Mouse (Mus musculus) hindbrain, embryonic 15.5 days (tissue): ENCODE results near the gene Thrb. TPM values are rescaled to one million over a fixed set of nuclear protein-coding genes. Genes with fewer than 3 reads are reported as not detected.

Experiments
- ATAC-seq: fragments of 200-750 bp; cut with Nextera tagmentation; 2 replicates; pipeline ENCODE4 v1.8.0; 2017; ENCODE audit warnings: low read depth, moderate number of reproducible peaks, moderate TSS enrichment; ENCODE audit not compliant: low FRiP score
- H3K27ac ChIP-seq: fragments of 300-500 bp; sonication (generic); replicated peaks from 2 replicates; pipeline ENCODE4 v1.5.1; 2015; ENCODE audit warnings: mild to moderate bottlenecking, inconsistent platforms
- H3K27me3 ChIP-seq: fragments of 300-500 bp; sonication (generic); 2 replicates; pipeline ENCODE4 v1.6.1; 2015; ENCODE audit warnings: control low read depth, inconsistent platforms
- H3K36me3 ChIP-seq: fragments of 300-500 bp; sonication (generic); 2 replicates; pipeline ENCODE4 v1.6.1; 2015; ENCODE audit warnings: control low read depth, inconsistent platforms
- H3K4me1 ChIP-seq: fragments of 300-500 bp; sonication (generic); replicated peaks from 2 replicates; pipeline ENCODE4 v1.6.1; 2015; ENCODE audit warnings: control low read depth, inconsistent platforms
- H3K4me2 ChIP-seq: fragments of 300-500 bp; sonication (generic); 2 replicates; pipeline ENCODE4 v1.6.1; 2015; ENCODE audit warnings: moderate library complexity, mild to moderate bottlenecking, inconsistent platforms
- H3K4me3 ChIP-seq: fragments of 300-500 bp; sonication (generic); 2 replicates; pipeline ENCODE4 v1.5.1; 2015; ENCODE audit warnings: mild to moderate bottlenecking, inconsistent platforms
- H3K9ac ChIP-seq: fragments of 300-500 bp; sonication (generic); 2 replicates; pipeline ENCODE4 v1.6.1; 2015; ENCODE audit warnings: inconsistent platforms
- H3K9me3 ChIP-seq: fragments of 300-500 bp; sonication (generic); 2 replicates; pipeline ENCODE4 v1.6.1; 2016; ENCODE audit warnings: control low read depth, inconsistent platforms
- WGBS: fragments of 180-500 bp; shearing (Covaris S2); methylation state at CpG from one replicate; pipeline ENCODE4 v1.1.7; 2015; 5-methylcytosine and 5-hydroxymethylcytosine counted together
- polyA plus RNA-seq: library from polyadenylated mRNA; unstranded; fragments of >200 nt; fragmentation: Nextera tagmentation; extraction: Ambion mirVana; gene quantifications from 2 replicates; pipeline ENCODE4 v1.2.1, GENCODE M21; 2015

Gene Thrb
- polyA plus RNA-seq, 1 experiment from 2014 or later, result 2.3 TPM

DNA sequence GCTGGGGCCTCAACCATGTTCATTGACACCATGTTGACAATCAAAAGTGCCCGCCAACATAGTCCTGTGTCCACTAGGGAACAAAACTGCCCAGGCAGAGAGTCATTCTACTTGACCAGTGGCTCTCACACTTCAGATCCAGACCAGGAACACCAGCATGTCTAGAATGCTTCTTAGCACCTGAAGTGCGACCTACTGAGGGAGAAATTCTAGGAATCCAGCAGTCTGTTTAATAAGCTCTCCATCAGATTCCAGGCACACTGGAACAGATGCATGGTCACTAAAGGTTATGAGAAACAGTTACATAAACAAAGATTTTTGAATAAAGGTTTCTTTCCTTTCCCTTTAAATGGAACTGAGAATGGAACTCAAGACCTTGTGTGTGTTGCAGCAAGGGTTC is 192.2 kb downstream of the Thrb start:
- H3K27ac ChIP-seq, result no peak overlapping the region
- H3K9ac ChIP-seq, result no peak overlapping the region
- no peak overlapping the region for H3K4me3 ChIP-seq
- no peaks in the 10 kb centered on the region for H3K27me3 ChIP-seq
- no peak overlapping the region for H3K4me2 ChIP-seq
- H3K36me3 ChIP-seq, result no peaks in the 10 kb centered on the region
- H3K4me1 ChIP-seq, result no peaks in the 10 kb centered on the region
- H3K9me3 ChIP-seq, result no peaks in the 10 kb centered on the region
- WGBS, result 90% methylated on average over 2 of the region's 2 CpGs
- no peak for ATAC-seq

DNA sequence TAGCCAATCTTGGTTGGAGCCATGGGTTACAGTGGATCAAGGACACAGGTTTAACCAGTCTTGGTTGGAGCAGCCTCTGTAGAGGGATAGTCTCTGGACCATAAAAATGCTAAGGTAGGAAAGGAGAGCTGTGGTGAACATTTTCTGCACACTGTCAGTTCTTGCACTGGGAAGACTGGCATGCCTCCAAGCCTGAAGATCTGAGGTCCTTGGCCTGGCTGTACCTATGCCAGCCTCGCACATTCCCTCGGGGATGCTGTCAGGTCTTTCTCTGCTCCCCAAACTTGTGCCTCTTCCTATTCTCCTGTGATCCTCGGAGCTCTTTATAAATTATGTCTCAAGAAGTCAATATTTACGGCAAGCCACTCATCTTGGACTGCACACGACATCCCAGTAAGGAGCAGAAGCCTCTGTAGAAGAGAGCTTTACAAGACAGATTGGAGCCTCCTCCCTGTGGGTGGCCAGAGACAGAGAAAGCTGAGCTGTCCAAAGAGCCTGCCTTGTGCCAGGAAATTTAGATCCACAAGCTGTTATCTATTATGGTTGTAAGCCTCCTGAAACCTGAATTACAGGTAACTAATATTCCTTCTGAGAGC is 199.8 kb downstream of the Thrb start:
- no peaks in the 10 kb centered on the region for H3K4me1 ChIP-seq
- WGBS, result 67% methylated on average over 5 of the region's 5 CpGs
- no peak overlapping the region for H3K9ac ChIP-seq
- H3K27me3 ChIP-seq, result no peaks in the 10 kb centered on the region
- H3K4me2 ChIP-seq, result no peak overlapping the region
- ATAC-seq, result no peak
- H3K9me3 ChIP-seq, result no peaks in the 10 kb centered on the region
- H3K36me3 ChIP-seq, result no peaks in the 10 kb centered on the region
- H3K27ac ChIP-seq, result no peak overlapping the region
- H3K4me3 ChIP-seq, result no peak overlapping the region

DNA sequence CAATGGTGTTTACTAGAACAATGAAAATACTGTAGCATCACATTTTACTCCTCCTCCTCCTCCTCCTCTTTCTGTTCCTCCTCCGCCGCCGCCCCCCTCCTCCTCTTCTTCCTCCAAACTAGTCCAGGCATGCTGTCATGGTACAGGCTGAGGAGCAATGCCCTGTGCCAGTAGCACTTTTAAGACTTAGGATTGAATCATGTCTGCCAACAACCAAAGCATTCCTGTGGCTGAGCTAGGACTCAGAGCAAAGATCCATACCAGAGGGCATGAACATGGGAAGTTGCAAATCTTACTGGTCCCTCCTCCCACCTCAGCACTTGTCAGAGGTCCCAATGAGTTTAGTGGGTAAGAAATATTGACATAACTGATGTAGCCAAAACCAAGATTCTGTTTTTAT is 202.6 kb downstream of the Thrb start:
- no peak for ATAC-seq
- no peaks in the 10 kb centered on the region for H3K36me3 ChIP-seq
- WGBS, result 84% methylated on average over 3 of the region's 3 CpGs

DNA sequence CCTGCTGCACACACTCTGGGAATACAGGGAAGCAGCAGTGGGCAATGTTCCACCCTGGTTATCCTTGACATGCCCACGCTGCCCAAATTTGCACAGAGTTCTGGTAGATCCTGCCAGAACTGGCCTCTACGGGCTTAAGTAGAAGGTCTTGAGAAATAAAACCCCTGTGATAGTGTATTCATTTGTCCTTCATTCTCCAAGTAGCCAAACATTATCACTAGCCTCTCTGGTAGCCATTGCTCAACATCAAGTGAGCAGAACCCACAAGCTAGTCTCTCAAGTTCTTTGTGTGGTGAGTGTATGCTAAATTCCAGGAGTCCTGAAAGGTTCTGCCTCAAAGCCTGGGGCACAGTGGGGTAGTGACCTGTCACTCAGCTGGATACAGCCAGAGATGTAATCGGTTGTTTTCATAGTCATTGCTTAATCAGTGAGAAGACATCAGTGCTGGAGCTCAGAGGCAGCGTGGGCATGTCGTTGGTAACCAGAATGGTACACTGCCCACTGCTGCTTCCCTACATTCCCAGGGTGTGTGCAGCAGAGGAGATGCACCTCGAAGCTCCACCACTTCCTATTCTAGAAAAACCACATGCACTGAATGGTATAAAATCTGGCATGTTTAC is 203.8 kb downstream of the Thrb start:
- ATAC-seq, result no peak
- H3K27me3 ChIP-seq, result no peaks in the 10 kb centered on the region
- H3K36me3 ChIP-seq, result no peaks in the 10 kb centered on the region
- no peak overlapping the region for H3K9ac ChIP-seq
- 65% methylated on average over 6 of the region's 6 CpGs for WGBS
- H3K4me1 ChIP-seq, result no peaks in the 10 kb centered on the region
- no peak overlapping the region for H3K27ac ChIP-seq
- no peak overlapping the region for H3K4me2 ChIP-seq
- no peak overlapping the region for H3K4me3 ChIP-seq
- no peaks in the 10 kb centered on the region for H3K9me3 ChIP-seq

More for the DNA sequence above, 202.6 kb downstream of the Thrb start:
- no peak overlapping the region for H3K9ac ChIP-seq
- H3K27me3 ChIP-seq, result no peaks in the 10 kb centered on the region
- no peaks in the 10 kb centered on the region for H3K4me1 ChIP-seq
- no peak overlapping the region for H3K4me2 ChIP-seq
- no peak overlapping the region for H3K27ac ChIP-seq
- H3K9me3 ChIP-seq, result no peaks in the 10 kb centered on the region
- H3K4me3 ChIP-seq, result no peak overlapping the region

DNA sequence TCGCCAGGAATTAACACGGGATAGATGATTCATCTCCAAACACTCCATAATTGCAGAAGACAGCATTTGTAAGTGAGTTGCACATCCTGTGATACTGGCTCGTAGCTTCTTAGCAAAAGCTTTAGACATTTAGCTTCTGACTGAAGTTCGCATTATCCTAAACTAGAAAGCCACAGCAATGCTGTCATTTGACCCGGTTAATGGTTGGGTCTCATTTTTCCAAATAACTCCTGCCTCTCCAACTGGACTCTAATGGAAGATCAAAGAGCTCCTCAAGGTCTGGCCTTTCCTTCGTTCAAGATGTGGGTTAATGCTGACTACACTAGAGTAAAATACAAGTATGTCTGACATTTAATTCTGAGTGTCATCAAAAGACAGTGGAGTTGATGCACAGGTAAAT is 208.3 kb downstream of the Thrb start:
- WGBS, result 94% methylated on average over 6 of the region's 6 CpGs
- H3K27ac ChIP-seq, result no peak overlapping the region
- no peaks in the 10 kb centered on the region for H3K4me1 ChIP-seq
- H3K27me3 ChIP-seq, result no peaks in the 10 kb centered on the region
- ATAC-seq, result no peak
- H3K4me2 ChIP-seq, result no peak overlapping the region
- H3K9ac ChIP-seq, result no peak overlapping the region
- no peaks in the 10 kb centered on the region for H3K9me3 ChIP-seq
- H3K4me3 ChIP-seq, result no peak overlapping the region
- no peaks in the 10 kb centered on the region for H3K36me3 ChIP-seq

DNA sequence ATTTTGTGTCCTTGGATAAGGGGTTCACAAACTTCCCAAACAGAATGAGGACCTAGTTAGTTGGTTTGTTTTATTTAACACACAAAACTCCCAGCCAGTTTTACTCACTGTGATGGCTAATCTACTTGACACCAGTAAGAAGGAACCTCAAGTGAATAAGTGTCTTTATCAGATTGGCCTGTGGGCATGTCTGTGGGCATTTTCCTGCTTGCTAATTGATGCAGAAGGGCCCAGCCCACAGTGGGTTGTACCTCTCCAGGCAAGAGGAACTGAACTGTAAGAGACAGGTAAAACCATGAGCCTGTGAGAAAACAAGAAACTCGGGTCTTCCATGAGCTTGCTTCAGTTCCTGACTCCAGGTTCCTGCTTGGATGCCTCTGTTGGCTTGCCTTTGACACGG is 215.9 kb downstream of the Thrb start:
- WGBS, result 74% methylated on average over 2 of the region's 2 CpGs
- Histone ChIP-seq H3K36me3 (no peaks in the 10 kb centered on the region), H3K9me3 (no peaks in the 10 kb centered on the region), H3K27ac (no peak overlapping the region), H3K27me3 (no peaks in the 10 kb centered on the region), H3K4me3 (no peak overlapping the region), H3K4me2 (no peak overlapping the region), H3K4me1 (no peaks in the 10 kb centered on the region), H3K9ac (no peak overlapping the region)
- no peak for ATAC-seq

DNA sequence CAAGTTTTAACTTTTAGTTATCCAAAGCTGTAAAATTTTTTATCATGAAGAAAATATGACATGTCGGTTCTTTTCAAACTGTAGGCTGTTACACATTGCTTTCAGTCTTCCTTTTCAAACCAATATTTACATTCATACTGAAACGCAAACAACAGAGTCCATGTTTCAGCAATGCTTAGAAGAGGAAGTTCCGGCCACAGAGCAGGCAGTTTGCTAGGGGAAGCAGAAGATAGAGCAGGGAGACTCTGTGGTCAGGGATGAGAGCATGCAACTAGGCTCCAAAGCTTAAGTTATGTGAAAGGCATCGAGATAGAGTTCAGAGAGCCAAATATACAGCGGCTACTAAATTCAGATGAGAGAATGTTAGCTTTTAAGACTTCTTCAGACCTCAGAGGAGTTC is 219.4 kb downstream of the Thrb start:
- H3K4me2 ChIP-seq, result no peak overlapping the region
- 89% methylated on average over 5 of the region's 5 CpGs for WGBS
- ATAC-seq, result no peak
- no peaks in the 10 kb centered on the region for H3K9me3 ChIP-seq
- no peaks in the 10 kb centered on the region for H3K27me3 ChIP-seq
- no peak overlapping the region for H3K4me3 ChIP-seq
- H3K4me1 ChIP-seq, result no peaks in the 10 kb centered on the region
- H3K36me3 ChIP-seq, result no peaks in the 10 kb centered on the region
- no peak overlapping the region for H3K9ac ChIP-seq
- H3K27ac ChIP-seq, result no peak overlapping the region

DNA sequence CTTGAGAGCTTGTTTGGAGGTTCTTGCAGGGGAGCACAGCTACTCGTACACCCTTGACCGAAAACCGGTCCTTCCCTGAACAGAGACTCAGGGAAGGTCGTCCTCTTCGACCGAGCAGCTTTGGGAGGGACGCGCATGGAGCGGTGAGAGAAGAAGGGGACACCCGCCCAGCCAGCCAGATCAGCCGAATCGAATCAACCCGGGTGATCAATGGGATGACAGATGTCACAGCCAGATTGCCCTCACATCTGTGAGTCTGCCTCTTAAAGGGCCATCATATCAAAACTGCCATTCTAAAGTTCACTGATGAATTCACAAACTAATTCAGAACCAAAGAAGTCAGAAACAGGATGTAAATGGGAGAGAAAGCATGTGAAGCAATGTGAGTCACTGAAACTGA is 224.8 kb downstream of the Thrb start:
- WGBS, result 73% methylated on average over 13 of the region's 13 CpGs
- no peaks in the 10 kb centered on the region for H3K4me1 ChIP-seq
- no peak overlapping the region for H3K9ac ChIP-seq
- no peak overlapping the region for H3K4me3 ChIP-seq
- H3K27ac ChIP-seq, result no peak overlapping the region
- no peaks in the 10 kb centered on the region for H3K36me3 ChIP-seq
- H3K27me3 ChIP-seq, result no peaks in the 10 kb centered on the region
- H3K9me3 ChIP-seq, result no peaks in the 10 kb centered on the region
- no peak for ATAC-seq
- no peak overlapping the region for H3K4me2 ChIP-seq

DNA sequence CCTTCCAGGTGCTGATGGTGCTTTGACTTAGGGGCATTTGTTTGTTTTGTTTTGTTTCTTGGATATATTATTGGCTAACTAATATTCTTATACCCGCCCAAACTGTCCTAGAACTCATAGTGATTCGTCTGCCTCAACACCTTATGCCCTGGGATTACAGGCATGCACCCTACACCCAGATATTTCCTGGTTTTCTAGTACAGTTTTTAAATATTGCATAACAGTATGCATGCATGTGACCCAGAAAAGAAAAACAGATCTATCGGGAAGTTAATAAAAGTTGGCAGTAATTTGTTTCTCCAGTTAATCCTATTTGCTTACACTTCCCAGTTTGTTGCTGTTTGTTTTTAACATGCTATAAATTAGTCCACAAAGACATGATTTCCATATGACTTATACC is 225.3 kb downstream of the Thrb start:
- Histone ChIP-seq H3K36me3 (no peaks in the 10 kb centered on the region), H3K4me3 (no peak overlapping the region), H3K9me3 (no peaks in the 10 kb centered on the region), H3K4me2 (no peak overlapping the region), H3K27ac (no peak overlapping the region), H3K9ac (no peak overlapping the region), H3K4me1 (no peaks in the 10 kb centered on the region), H3K27me3 (no peaks in the 10 kb centered on the region)
- WGBS, result 89% methylated on average over 3 of the region's 3 CpGs
- no peak for ATAC-seq

DNA sequence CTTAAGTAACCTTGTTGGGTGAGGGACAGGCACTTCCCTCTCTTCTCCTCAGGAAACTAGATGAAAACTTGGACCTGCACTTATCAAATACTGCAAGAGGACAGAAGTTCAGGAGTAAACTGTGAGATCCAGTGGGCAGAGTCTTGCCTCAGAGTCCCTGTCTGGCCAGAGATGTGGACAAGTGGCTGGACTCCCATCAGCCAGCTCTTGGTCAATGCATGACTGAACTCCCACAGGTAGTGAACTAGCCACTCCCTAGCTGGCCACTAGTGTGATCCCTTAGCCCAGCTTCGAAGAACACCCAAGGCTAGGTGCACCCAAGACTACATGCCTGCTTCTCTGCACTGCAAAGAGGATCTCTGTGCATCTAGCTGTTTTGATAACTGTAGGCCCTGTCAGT is 234.7 kb downstream of the Thrb start:
- no peaks in the 10 kb centered on the region for H3K4me1 ChIP-seq
- 96% methylated on average over 1 of the region's 1 CpGs for WGBS
- no peak for ATAC-seq
- H3K4me3 ChIP-seq, result no peak overlapping the region
- H3K27ac ChIP-seq, result no peak overlapping the region
- no peak overlapping the region for H3K9ac ChIP-seq
- H3K27me3 ChIP-seq, result no peaks in the 10 kb centered on the region
- H3K9me3 ChIP-seq, result no peaks in the 10 kb centered on the region
- H3K36me3 ChIP-seq, result no peaks in the 10 kb centered on the region
- H3K4me2 ChIP-seq, result no peak overlapping the region

DNA sequence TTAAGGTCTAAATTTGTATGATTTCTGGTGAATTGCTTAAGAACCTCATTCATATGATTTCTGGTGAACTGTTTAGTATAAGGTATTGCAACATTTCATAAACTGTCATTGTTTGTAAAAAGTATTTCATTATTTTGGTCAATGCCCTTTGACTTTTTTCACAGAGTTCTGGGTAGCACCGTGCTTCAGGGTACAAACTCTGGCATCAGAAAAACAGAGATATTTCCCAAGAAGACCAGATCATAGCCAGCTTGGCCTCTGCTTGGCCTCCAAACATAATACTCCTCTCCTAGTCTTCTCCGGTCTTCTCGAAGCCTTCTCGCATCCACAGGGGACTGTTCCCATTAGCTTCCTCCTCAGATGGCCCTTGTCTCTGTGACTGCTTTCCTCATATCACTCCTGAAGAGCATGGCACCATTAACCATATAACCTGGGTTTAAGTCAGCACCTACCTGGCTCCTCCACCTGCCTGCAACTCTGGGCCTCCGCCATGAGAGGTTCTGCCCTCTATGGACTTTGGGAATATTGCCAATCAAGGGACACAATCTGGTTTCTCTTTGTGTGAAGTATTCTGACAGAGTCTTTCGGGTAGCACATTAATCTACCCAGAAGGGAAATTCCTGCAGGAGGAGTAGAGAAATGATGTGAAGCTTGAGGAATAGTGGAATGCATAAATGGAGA is 239.8 kb downstream of the Thrb start:
- Histone ChIP-seq H3K27ac (no peak overlapping the region), H3K4me1 (no peaks in the 10 kb centered on the region), H3K36me3 (no peaks in the 10 kb centered on the region), H3K27me3 (no peaks in the 10 kb centered on the region), H3K9ac (no peak overlapping the region), H3K4me3 (no peak overlapping the region), H3K9me3 (no peaks in the 10 kb centered on the region), H3K4me2 (no peak overlapping the region)
- no peak for ATAC-seq
- 94% methylated on average over 6 of the region's 6 CpGs for WGBS

DNA sequence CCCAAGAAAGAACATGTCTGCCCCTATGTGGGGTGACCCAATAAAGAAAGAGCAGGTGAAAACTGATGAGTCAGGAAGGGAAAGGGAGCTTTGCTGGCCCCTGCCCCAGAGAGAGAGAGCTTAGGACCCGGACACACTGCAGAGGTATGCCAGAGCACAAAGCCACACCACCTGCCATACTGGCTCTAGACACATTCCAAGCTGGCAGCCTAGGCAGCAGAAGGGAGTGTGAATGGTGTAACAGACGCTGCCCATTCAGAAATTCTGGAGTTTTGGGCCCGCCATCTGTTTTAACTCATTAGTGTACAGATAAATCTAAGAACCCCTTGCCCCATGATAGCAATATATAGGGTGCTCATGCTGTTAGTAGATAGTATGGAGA is 240.3 kb downstream of the Thrb start:
- Histone ChIP-seq H3K27me3 (no peaks in the 10 kb centered on the region), H3K4me1 (no peaks in the 10 kb centered on the region), H3K4me3 (no peak overlapping the region), H3K36me3 (no peaks in the 10 kb centered on the region), H3K27ac (no peak overlapping the region), H3K9ac (no peak overlapping the region), H3K4me2 (no peak overlapping the region), H3K9me3 (no peaks in the 10 kb centered on the region)
- ATAC-seq, result no peak
- 39% methylated on average over 3 of the region's 3 CpGs for WGBS

DNA sequence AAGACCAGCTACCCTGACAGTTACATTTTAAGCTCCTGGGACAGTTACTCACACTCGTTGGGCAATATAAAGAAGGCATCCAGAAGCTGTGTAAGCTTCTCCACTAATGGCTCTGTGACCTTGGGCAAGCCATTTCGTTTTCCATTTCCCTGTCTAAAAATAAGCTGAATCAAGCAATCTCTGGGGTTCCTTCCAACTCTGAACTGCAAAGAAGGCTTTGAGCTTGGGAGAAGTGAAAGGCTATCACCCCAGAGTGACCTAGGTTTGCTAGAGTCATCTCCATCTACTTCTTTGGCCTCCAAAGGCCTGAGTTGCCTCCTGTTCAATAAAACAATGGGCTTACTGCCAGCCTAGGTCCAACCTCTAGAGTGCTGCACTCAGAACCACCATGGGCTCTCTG is 242.4 kb downstream of the Thrb start:
- no peaks in the 10 kb centered on the region for H3K9me3 ChIP-seq
- WGBS, result 83% methylated on average over 2 of the region's 2 CpGs
- ATAC-seq, result no peak
- no peak overlapping the region for H3K4me3 ChIP-seq
- no peak overlapping the region for H3K4me2 ChIP-seq
- H3K36me3 ChIP-seq, result no peaks in the 10 kb centered on the region
- no peaks in the 10 kb centered on the region for H3K4me1 ChIP-seq
- H3K27ac ChIP-seq, result no peak overlapping the region
- no peak overlapping the region for H3K9ac ChIP-seq
- H3K27me3 ChIP-seq, result no peaks in the 10 kb centered on the region
